Mouse (Mus musculus): Measurements from ENCODE around the gene Acod1.

Gene Acod1

GRCm38 (mm10) chr14:103101171-103101570 is 54.4 kb downstream of the Acod1 start:
- CTCF ChIA-PET: interaction anchor here (1.2 kb wide), 1 partner anchor 12 kb away, joined by 4 read pairs; no protein-coding TSS in a partner anchor

- CTCF ChIA-PET: no interaction called here
Observed at GRCm38 (mm10) chr14:103102246-103102645, 55.5 kb downstream of the Acod1 start.

- CTCF ChIA-PET: no interaction called here
Observed at GRCm38 (mm10) chr14:103102731-103103335, 56.1 kb downstream of the Acod1 start.

Measured in spleen, embryonic (tissue).